Mouse (Mus musculus) gastrocnemius, postnatal 36 days (tissue): ENCODE data around the gene E330034G19Rik. TPM values are rescaled to one million over a fixed set of nuclear protein-coding genes. Genes with fewer than 3 reads are reported as not detected.
"Not testable (repeated sequence)": the region's sequence is repeated elsewhere in the genome, so short reads cannot be mapped to it uniquely, and the experiment has no call there.

ENCODE experiments used
- DNase-seq, 2 experiments: peaks; one replicate each; pipeline ENCODE4 v3.0.0; 2022
- intact Hi-C: fragments of 180-260 bp; cut with DNase I; formaldehyde crosslinking; loops from one replicate; pipeline ENCODE4 v1.15.1; 2025
- long read RNA-seq, 2 experiments: library from polyadenylated mRNA; stranded (forward); transcript quantifications; one replicate each; pipeline ENCODE4 v2.0.0; 2021
- total RNA-seq, 2 experiments: library from RNA; stranded (reverse); gene quantifications; 2 replicates each; pipeline ENCODE4 v1.2.3; 2021

E330034G19Rik gene
- not detected for total RNA-seq
- long read RNA-seq, experiment 1: 0 reads
- long read RNA-seq, experiment 2: 0 reads

GRCm38 (mm10) chr14:24292914-24293313 is at the start of gene E330034G19Rik:
Gene E330034G19Rik, plus strand, starts transcription at chr14:24293214.
- DNase-seq: no peak
- intact Hi-C loops: no loop called here

- DNase-seq: peak in 1 of 2 experiments; percentile 20
- intact Hi-C loops: loop anchor here (5.0 kb wide), 1 partner anchor 62 kb away; no protein-coding TSS in a partner anchor
These were observed 48.5 kb upstream of the E330034G19Rik start for GRCm38 (mm10) chr14:24244330-24245176.

- intact Hi-C loops: no loop called here
- DNase-seq: peak; percentile 46 to 60
These were observed 47.6 kb upstream of the E330034G19Rik start, which contains the start of gene Dlg5 for GRCm38 (mm10) chr14:24245177-24246081. Gene Dlg5, minus strand, starts transcription at chr14:24245920.

- no peak for DNase-seq
- intact Hi-C loops: loop anchor here (5.0 kb wide), 1 partner anchor 53 kb away; no protein-coding TSS in a partner anchor
These were observed 43.1 kb upstream of the E330034G19Rik start for GRCm38 (mm10) chr14:24249926-24250325.

GRCm38 (mm10) chr14:24251326-24251725 is 41.7 kb upstream of the E330034G19Rik start:
- no peak for DNase-seq
- intact Hi-C loops: loop anchor here (5.0 kb wide), 1 partner anchor 54 kb away; no protein-coding TSS in a partner anchor

GRCm38 (mm10) chr14:24253611-24254202 is 39.3 kb upstream of the E330034G19Rik start:
- no peak for DNase-seq
- intact Hi-C loops: loop anchor here (5.0 kb wide), 1 partner anchor 56 kb away; no protein-coding TSS in a partner anchor

- intact Hi-C loops: no loop called here
- no peak for DNase-seq
These were observed 37.1 kb upstream of the E330034G19Rik start for GRCm38 (mm10) chr14:24255956-24256355.

GRCm38 (mm10) chr14:24260391-24260790 is 32.6 kb upstream of the E330034G19Rik start:
- no peak for DNase-seq
- intact Hi-C loops: no loop called here

- intact Hi-C loops: no loop called here
- DNase-seq: no peak
These were observed 30.6 kb upstream of the E330034G19Rik start for GRCm38 (mm10) chr14:24262382-24262781.

- no peak for DNase-seq
- intact Hi-C loops: no loop called here
These were observed 30.1 kb upstream of the E330034G19Rik start for GRCm38 (mm10) chr14:24262915-24263314.

- DNase-seq: no peak
- intact Hi-C loops: no loop called here
These were observed 23.4 kb upstream of the E330034G19Rik start for GRCm38 (mm10) chr14:24269571-24269970.

GRCm38 (mm10) chr14:24273575-24273974 is 19.4 kb upstream of the E330034G19Rik start:
- no peak for DNase-seq
- intact Hi-C loops: no loop called here

- intact Hi-C loops: loop anchor here (1.0 kb wide), 1 partner anchor 93 kb away; no protein-coding TSS in a partner anchor
- DNase-seq: no peak
These were observed 17.5 kb upstream of the E330034G19Rik start for GRCm38 (mm10) chr14:24275534-24275933.

GRCm38 (mm10) chr14:24281278-24281677 is 11.7 kb upstream of the E330034G19Rik start:
- intact Hi-C loops: no loop called here
- no peak for DNase-seq

- no peak for DNase-seq
- intact Hi-C loops: no loop called here
These were observed 10.7 kb upstream of the E330034G19Rik start for GRCm38 (mm10) chr14:24282276-24282675.

- DNase-seq: no peak
- intact Hi-C loops: no loop called here
These were observed 6.9 kb upstream of the E330034G19Rik start for GRCm38 (mm10) chr14:24286136-24286535.

GRCm38 (mm10) chr14:24290726-24291125 is 2.3 kb upstream of the E330034G19Rik start:
- no peak for DNase-seq
- intact Hi-C loops: no loop called here

GRCm38 (mm10) chr14:24293631-24294030 is 617 bp downstream of the E330034G19Rik start:
- intact Hi-C loops: no loop called here
- DNase-seq: no peak

- DNase-seq, intact Hi-C loops: not testable (repeated sequence)
These were observed 9.1 kb downstream of the E330034G19Rik start for GRCm38 (mm10) chr14:24302126-24302525.

- intact Hi-C loops: no loop called here
- DNase-seq: no peak
These were observed 13.7 kb downstream of the E330034G19Rik start for GRCm38 (mm10) chr14:24306667-24307066.
